Mouse (Mus musculus) hindbrain, embryonic 11.5 days (tissue): ENCODE measurements around the gene Slit1. TPM values are rescaled to one million over a fixed set of nuclear protein-coding genes. Genes with fewer than 3 reads are reported as not detected.

Experiments used
- ATAC-seq: fragments of 200-750 bp; cut with Nextera tagmentation; 2 replicates; pipeline ENCODE4 v1.8.0; 2017; ENCODE audit warnings: mild to moderate bottlenecking, moderate TSS enrichment, moderate library complexity; ENCODE audit not compliant: low FRiP score
- DNase-seq: peaks from one replicate; pipeline ENCODE4 v3.0.0-alpha.2; 2015; ENCODE audit warnings: low spot score
- H3K27ac ChIP-seq: fragments of 300-500 bp; sonication (generic); 2 replicates; pipeline ENCODE4 v1.5.1; 2014; ENCODE audit warnings: mild to moderate bottlenecking, low read depth, low read length
- H3K27me3 ChIP-seq: fragments of 300-500 bp; sonication (generic); 2 replicates; pipeline ENCODE4 v1.6.1; 2014; ENCODE audit warnings: mild to moderate bottlenecking, low read length, moderate library complexity, mixed read lengths; ENCODE audit not compliant: control insufficient read depth, insufficient read depth
- H3K36me3 ChIP-seq: fragments of 300-500 bp; sonication (generic); 2 replicates; pipeline ENCODE4 v1.6.1; 2014; ENCODE audit warnings: mild to moderate bottlenecking, low read length, moderate library complexity, mixed read lengths; ENCODE audit not compliant: control insufficient read depth, insufficient read depth
- H3K4me1 ChIP-seq: fragments of 300-500 bp; sonication (generic); replicated peaks from 2 replicates; pipeline ENCODE4 v1.6.1; 2014; ENCODE audit warnings: low read length, mixed read lengths; ENCODE audit not compliant: control insufficient read depth, insufficient read depth
- H3K4me2 ChIP-seq: fragments of 300-500 bp; sonication (generic); replicated peaks from 2 replicates; pipeline ENCODE4 v1.6.1; 2014; ENCODE audit warnings: mild to moderate bottlenecking, low read depth, low read length
- H3K4me3 ChIP-seq: fragments of 300-500 bp; sonication (generic); 2 replicates; pipeline ENCODE4 v1.5.1; 2014; ENCODE audit warnings: low read depth, low read length
- H3K9ac ChIP-seq: fragments of 300-500 bp; sonication (generic); 2 replicates; pipeline ENCODE4 v1.6.1; 2014; ENCODE audit warnings: low read depth, low read length
- H3K9me3 ChIP-seq: fragments of 300-500 bp; sonication (generic); 2 replicates; pipeline ENCODE4 v1.6.1; 2016; ENCODE audit warnings: low read length; ENCODE audit not compliant: control insufficient read depth
- whole genome bisulfite sequencing: fragments of 180-500 bp; shearing (Covaris S2); extraction: QIAGEN DNeasy Blood & Tissue Kit; methylation state at CpG from one replicate; pipeline ENCODE4 v1.1.7; 2014; 5-methylcytosine and 5-hydroxymethylcytosine counted together
- polyA plus RNA-seq: library from polyadenylated mRNA; unstranded; fragments of >200 nt; fragmentation: Nextera tagmentation; extraction: Ambion mirVana; gene quantifications from 2 replicates; pipeline ENCODE4 v1.2.1, GENCODE M21; 2014

Slit1 gene
- polyA plus RNA-seq, 1 experiment from 2014 or later = 22.8 TPM

DNA sequence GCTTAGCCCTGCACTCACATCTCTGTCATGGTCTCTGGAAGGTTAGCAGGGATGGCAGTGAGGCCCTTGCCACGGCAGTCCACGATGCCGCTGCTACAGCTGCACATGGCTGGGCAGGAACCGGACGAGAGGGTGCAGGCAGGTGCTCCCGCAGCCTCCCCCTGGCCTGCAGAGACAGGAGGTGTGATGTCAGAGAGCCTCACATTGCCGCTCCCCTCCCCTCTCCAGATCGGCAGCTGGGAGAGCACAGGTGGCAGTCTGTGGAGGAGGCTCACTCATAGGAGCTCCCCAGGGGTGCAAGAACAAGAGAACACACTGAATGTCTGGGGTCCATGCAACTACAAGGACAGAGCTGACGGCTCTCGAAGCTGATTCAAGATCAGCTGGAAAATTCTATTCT lies 94.1 kb downstream of the Slit1 start:
- H3K4me2 ChIP-seq = no peak overlapping the region
- WGBS = 44% methylated on average over 10 of the region's 10 CpGs
- H3K9ac ChIP-seq = 0 out of 2 replicates have a peak overlapping the region, but pooled peaks have one; percentile 11
- DNase-seq = no peak
- no peak overlapping the region for H3K27ac ChIP-seq
- no peaks in the 10 kb centered on the region for H3K36me3 ChIP-seq
- peaks cover 9% of the 10 kb centered on the region; the same call in 1 of the 2 replicates for H3K27me3 ChIP-seq
- no peak for ATAC-seq
- H3K4me3 ChIP-seq = no peak overlapping the region
- no peaks in the 10 kb centered on the region for H3K9me3 ChIP-seq
- peaks cover 20% of the 10 kb centered on the region for H3K4me1 ChIP-seq

DNA sequence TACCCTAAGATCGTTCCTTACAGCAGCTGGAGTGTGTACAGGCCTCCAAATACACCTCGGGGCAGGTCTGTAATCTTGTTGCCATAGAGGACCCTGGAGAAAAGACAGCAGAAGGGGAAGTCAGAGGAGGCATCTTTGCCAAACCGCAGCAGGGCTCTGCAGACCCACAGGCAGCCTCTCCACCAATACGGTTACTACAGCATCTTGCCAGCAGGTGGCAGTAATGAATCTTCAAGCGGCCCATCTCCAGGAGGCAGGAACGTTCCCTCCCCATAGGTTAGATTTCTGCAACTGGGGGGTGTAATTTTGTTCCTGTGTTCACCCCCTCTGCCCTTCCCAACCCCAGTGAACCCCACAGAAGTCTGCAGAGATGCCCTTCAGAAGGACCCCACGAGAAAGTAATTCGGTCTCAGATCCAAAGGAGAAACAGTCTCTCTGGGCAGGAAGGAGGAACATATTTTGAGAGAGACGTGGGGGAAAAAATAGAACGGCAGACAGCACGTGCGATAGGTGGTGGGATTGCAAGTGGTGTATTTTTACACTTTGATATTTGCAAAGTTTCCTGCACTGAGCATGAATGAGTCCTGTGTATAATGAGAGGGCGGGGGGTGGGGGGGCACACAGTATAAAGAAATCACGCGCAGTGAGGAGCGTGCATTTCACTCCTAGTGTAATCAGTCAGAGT lies 96.4 kb downstream of the Slit1 start:
- ATAC-seq (no peak; the same call in 1 of the 2 replicates), DNase-seq (peak; percentile 84)
- WGBS = 45% methylated on average over 16 of the region's 16 CpGs
- Histone ChIP-seq H3K4me1 (peaks cover 11% of the 10 kb centered on the region), H3K9ac (no peak overlapping the region), H3K4me3 (no peak overlapping the region), H3K36me3 (no peaks in the 10 kb centered on the region), H3K4me2 (no peak overlapping the region), H3K27me3 (peaks cover 7% of the 10 kb centered on the region; the same call in 1 of the 2 replicates), H3K27ac (no peak overlapping the region), H3K9me3 (no peaks in the 10 kb centered on the region)

DNA sequence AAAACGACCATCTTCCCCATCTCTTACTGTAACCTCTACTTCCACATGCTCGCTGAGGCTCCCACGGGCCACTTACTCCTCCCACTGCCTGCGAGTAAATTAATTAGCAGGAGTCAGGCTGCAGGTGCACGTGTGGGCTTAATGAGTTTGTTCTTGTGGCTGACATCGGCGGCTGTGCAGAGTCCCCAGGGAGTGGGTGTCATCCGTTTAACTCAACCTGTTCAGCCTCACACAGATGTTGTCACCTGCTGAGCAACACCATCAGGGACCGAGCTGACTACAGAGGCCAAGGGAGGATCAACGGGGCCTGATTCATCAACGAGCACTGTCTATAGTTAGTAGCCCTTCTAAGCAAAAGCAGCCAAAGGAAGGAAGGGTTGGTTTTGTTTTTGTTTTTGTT lies 100.5 kb downstream of the Slit1 start:
- H3K27ac ChIP-seq = no peak overlapping the region
- DNase-seq (no peak), ATAC-seq (no peak)
- no peaks in the 10 kb centered on the region for H3K36me3 ChIP-seq
- no peak overlapping the region for H3K4me2 ChIP-seq
- H3K4me1 ChIP-seq = no peaks in the 10 kb centered on the region
- 53% methylated on average over 11 of the region's 11 CpGs for WGBS
- H3K9ac ChIP-seq = no peak overlapping the region
- no peak overlapping the region for H3K4me3 ChIP-seq
- no peaks in the 10 kb centered on the region for H3K9me3 ChIP-seq
- H3K27me3 ChIP-seq = no peaks in the 10 kb centered on the region

DNA sequence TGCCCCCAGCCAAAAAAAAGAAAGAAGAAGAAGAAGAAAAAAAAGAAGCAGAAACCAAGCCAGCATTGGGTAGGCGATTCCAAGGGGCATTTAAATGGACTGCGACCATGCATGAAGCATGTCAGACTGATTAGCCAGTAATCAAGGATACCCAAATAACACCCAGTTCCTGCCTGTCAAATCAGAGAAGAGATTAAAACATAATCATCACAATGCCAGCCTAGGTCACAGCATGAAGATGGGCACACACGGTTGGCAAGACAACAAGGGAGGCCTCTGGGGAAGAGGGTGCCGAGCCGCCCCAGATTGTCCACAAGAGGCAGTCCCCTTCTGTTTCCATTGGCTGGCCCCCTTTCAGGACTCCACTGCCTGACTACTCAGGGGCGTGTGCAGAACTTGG lies 108.5 kb downstream of the Slit1 start:
- 69% methylated on average over 6 of the region's 6 CpGs for WGBS
- H3K9me3 ChIP-seq = no peaks in the 10 kb centered on the region
- no peaks in the 10 kb centered on the region for H3K27me3 ChIP-seq
- H3K4me2 ChIP-seq = no peak overlapping the region
- no peak for ATAC-seq
- no peak overlapping the region for H3K27ac ChIP-seq
- no peak overlapping the region for H3K4me3 ChIP-seq
- no peaks in the 10 kb centered on the region for H3K36me3 ChIP-seq
- no peaks in the 10 kb centered on the region for H3K4me1 ChIP-seq
- H3K9ac ChIP-seq = no peak overlapping the region
- no peak for DNase-seq

DNA sequence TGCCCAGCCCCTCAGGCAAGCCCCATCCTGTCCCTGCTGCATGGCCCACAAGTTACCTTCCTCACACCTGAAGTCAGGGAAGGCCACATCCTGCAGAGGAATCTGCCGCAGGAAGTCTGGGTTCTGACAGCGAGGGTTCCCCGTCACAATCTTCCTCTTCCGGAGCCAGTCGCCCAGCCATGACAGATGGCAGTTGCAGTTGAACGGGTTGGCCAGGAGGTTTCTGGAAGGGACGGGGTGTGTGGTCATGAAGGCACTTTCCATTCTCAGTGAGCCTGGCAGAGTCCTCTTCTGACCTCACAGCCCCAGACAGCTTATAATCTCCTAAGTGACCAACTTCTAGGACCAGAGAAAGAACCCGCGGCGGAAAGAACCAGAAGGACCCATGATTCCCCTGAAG lies 109.4 kb downstream of the Slit1 start:
- H3K36me3 ChIP-seq = no peaks in the 10 kb centered on the region
- DNase-seq = no peak
- H3K4me1 ChIP-seq = no peaks in the 10 kb centered on the region
- ATAC-seq = no peak
- H3K27me3 ChIP-seq = no peaks in the 10 kb centered on the region
- no peaks in the 10 kb centered on the region for H3K9me3 ChIP-seq
- WGBS = 91% methylated on average over 10 of the region's 10 CpGs
- no peak overlapping the region for H3K4me2 ChIP-seq
- no peak overlapping the region for H3K27ac ChIP-seq
- H3K9ac ChIP-seq = no peak overlapping the region
- H3K4me3 ChIP-seq = no peak overlapping the region

DNA sequence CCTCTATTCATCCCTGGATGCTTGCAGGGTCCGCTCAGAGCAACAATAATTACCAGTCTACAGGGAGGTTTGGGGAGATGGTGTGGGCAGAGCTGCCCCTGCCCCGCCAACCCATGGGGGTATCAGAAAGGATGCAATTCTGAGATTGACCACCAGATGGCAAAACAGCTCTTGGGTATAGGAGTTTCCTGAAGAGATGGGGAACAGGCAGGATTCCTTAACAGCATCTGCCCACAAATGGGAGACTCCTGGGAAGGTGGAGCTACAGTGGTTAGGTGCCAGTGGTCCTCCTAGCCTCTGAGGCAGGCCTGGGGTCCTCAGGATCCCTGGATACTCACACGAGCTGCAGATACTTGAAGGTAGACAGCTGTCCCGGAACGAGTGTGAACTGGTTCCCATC lies 113.9 kb downstream of the Slit1 start:
- Histone ChIP-seq H3K36me3 (no peaks in the 10 kb centered on the region), H3K27ac (no peak overlapping the region), H3K9ac (no peak overlapping the region), H3K27me3 (no peaks in the 10 kb centered on the region), H3K9me3 (no peaks in the 10 kb centered on the region), H3K4me3 (no peak overlapping the region), H3K4me2 (no peak overlapping the region), H3K4me1 (no peaks in the 10 kb centered on the region)
- WGBS = 41% methylated on average over 5 of the region's 5 CpGs
- peak; percentile 86 for DNase-seq
- ATAC-seq = 0 out of 2 replicates have a peak, but pooled peaks have one; percentile 14

DNA sequence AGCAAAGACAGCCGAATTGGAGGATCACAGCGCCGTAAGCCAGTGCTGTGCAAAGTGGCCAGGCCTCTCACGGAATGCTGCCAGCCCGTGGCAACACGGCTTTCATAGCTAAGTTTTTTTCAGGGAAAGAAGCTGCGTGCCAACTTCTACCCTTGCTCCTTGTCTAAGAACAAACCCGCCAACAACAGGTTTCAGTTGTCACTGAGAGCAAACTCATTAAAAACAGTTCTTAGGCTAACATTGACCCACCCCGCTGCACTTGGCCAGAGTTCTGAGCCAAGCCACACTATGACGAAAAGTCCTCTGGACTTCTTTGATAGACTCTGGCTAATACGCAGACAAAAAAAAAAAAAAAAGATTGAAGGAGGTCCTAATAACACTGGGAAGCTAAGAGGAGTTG lies 114.5 kb downstream of the Slit1 start:
- no peaks in the 10 kb centered on the region for H3K9me3 ChIP-seq
- H3K27me3 ChIP-seq = no peaks in the 10 kb centered on the region
- no peaks in the 10 kb centered on the region for H3K36me3 ChIP-seq
- H3K4me2 ChIP-seq = no peak overlapping the region
- no peak overlapping the region for H3K9ac ChIP-seq
- ATAC-seq (no peak), DNase-seq (no peak)
- WGBS = 91% methylated on average over 11 of the region's 11 CpGs
- no peak overlapping the region for H3K27ac ChIP-seq
- no peak overlapping the region for H3K4me3 ChIP-seq
- no peaks in the 10 kb centered on the region for H3K4me1 ChIP-seq

DNA sequence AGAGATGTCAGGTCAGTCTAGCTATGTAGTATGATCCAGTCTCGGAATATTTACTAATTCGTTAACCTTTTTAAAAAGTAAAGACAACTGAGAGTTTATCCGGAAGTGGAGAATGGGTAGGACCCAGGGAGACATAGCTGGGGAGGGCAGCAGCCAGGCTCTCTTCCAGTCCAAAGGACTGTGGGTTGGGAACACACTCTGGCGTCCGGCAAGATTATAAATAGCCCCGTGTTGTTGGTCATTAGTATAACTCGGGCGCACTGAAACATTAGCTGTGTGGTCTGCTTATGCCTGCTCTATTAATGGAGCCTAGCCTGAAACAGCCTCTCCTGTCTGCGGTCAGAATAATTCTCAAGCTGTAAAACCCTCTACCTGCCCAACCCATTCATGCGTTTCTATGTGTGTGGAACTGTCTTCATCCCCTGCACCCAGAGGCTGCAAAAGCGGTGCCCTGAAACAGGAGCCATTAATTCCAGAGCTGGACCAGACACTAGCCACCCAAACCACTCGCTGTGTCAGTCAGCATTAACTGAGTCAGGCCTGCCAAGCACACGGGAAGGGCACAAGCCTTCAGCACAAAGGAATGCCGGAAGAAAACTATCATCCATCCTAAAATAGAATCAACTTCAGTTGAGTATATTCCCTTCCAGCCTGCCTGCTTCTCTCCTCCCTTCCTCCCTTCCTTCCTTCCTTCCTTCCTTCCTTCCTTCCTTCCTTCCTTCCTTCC lies 122.9 kb downstream of the Slit1 start:
- H3K27ac ChIP-seq = no peak overlapping the region
- ATAC-seq (no peak), DNase-seq (no peak)
- no peaks in the 10 kb centered on the region for H3K36me3 ChIP-seq
- H3K9ac ChIP-seq = no peak overlapping the region
- no peak overlapping the region for H3K4me3 ChIP-seq
- H3K4me1 ChIP-seq = peaks cover 12% of the 10 kb centered on the region
- no peak overlapping the region for H3K4me2 ChIP-seq
- WGBS = 89% methylated on average over 14 of the region's 14 CpGs
- no peaks in the 10 kb centered on the region for H3K9me3 ChIP-seq
- peaks cover 7% of the 10 kb centered on the region for H3K27me3 ChIP-seq
